Mouse (Mus musculus): ENCODE measurements around the gene Syce1. TPM values are rescaled to one million over a fixed set of nuclear protein-coding genes. Genes with fewer than 3 reads are reported as not detected.
"Not testable (repeated sequence)": the region's sequence is repeated elsewhere in the genome, so short reads cannot be mapped to it uniquely, and the experiment has no call there.

The Syce1 gene
- polyA plus RNA-seq, 1 experiment from 2014 or later: 0.62 TPM

DNA sequence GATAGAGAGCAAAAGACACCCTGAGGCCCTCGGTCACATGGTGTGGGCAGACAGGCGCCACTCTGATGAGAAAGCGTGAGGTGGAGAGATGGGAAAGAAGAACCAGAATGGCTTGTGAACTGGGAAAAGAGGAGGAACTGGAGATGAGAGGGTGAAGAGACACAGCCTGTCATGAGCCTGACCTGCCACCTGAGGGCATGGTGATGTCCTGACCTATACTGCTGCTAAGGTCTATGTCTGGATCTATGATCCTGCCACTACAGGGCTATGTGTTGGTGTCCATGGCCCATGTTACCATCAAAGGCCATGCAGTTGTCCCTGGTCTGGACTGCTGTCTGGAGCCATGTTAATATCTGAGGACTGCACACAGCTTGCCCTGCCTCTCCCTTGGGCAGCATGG is 10.0 kb upstream of the Syce1 start:
- Histone ChIP-seq H3K4me1 (replicated peaks; ENCODE audit: control insufficient read depth, insufficient read depth, low read length) (no peaks in the 10 kb centered on the region), H3K9ac (no peak overlapping the region), H3K36me3 (replicated peaks; ENCODE audit: control insufficient read depth, insufficient read depth) (no peaks in the 10 kb centered on the region), H3K4me3 (replicated peaks; ENCODE audit: low read length) (no peak overlapping the region), H3K4me2 (replicated peaks) (no peak overlapping the region), H3K27ac (no peak overlapping the region), H3K27me3 (ENCODE audit: control insufficient read depth, insufficient read depth, low read length) (no peaks in the 10 kb centered on the region), H3K9me3 (ENCODE audit: control insufficient read depth, low read length) (no peaks in the 10 kb centered on the region)
- no peak for ATAC-seq (ENCODE audit: low FRiP score)
- DNase-seq (ENCODE audit: low spot score): no peak
- 94% methylated on average over 3 of the region's 3 CpGs for WGBS

DNA sequence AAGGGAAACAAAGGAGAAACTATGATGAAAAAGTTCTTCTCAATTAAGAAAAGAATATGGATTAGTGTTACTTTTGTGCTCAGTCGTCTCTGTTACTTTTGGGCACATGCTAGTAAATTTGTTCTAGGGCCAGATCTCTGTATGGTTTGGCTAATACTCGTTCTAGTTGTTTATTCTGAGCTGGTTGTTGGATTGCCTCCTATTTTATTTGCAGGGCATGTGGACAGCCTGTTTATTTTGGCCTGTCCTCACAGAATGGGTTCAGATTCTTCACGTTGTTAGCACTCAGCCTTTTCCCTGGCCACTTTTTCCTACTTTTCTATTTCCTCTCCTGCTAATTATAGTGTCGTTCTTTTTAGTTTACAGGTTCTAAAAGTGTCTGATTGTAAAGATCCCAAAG is 5.9 kb upstream of the Syce1 start:
- ATAC-seq (ENCODE audit: low FRiP score): no peak
- H3K27ac ChIP-seq: no peak overlapping the region
- no peak for DNase-seq (ENCODE audit: low spot score)

DNA sequence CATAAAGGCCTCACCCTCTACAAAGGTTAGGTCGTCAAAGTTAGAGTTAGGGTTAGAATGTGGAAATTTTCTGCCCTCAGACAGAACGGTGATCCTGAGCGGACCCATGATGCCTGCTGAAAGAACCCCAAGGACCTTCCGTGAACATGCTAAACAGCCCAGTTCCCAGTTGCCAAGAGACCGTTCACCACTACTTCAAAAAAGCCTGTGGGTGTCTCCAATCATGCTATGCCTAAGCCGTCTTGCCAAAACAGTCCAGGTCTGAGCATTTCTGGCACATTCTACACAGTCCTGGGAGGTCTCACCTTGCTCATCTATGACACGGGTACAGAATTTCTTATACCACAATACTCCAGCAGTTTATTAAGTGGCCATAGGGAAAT is 392 bp upstream of the Syce1 start:
- no peak overlapping the region for H3K4me2 ChIP-seq (replicated peaks)
- ATAC-seq (ENCODE audit: low FRiP score) (no peak), DNase-seq (ENCODE audit: low spot score) (no peak)
- no peak overlapping the region for H3K9ac ChIP-seq
- H3K4me1 ChIP-seq (replicated peaks; ENCODE audit: control insufficient read depth, insufficient read depth, low read length): no peaks in the 10 kb centered on the region
- H3K27ac ChIP-seq: no peak overlapping the region
- 87% methylated on average over 7 of the region's 7 CpGs for WGBS
- H3K4me3 ChIP-seq (replicated peaks; ENCODE audit: low read length): no peak overlapping the region
- H3K27me3 ChIP-seq (ENCODE audit: control insufficient read depth, insufficient read depth, low read length): no peaks in the 10 kb centered on the region
- H3K36me3 ChIP-seq (replicated peaks; ENCODE audit: control insufficient read depth, insufficient read depth): no peaks in the 10 kb centered on the region
- H3K9me3 ChIP-seq (ENCODE audit: control insufficient read depth, low read length): no peaks in the 10 kb centered on the region

More for the DNA sequence above, 5.9 kb upstream of the Syce1 start:
- Histone ChIP-seq H3K4me3 (replicated peaks; ENCODE audit: low read length) (no peak overlapping the region), H3K9ac (no peak overlapping the region), H3K9me3 (ENCODE audit: control insufficient read depth, low read length) (no peaks in the 10 kb centered on the region), H3K36me3 (replicated peaks; ENCODE audit: control insufficient read depth, insufficient read depth) (no peaks in the 10 kb centered on the region), H3K4me2 (replicated peaks) (no peak overlapping the region), H3K4me1 (replicated peaks; ENCODE audit: control insufficient read depth, insufficient read depth, low read length) (no peaks in the 10 kb centered on the region), H3K27me3 (ENCODE audit: control insufficient read depth, insufficient read depth, low read length) (no peaks in the 10 kb centered on the region)
- 85% methylated on average over 4 of the region's 4 CpGs for WGBS

DNA sequence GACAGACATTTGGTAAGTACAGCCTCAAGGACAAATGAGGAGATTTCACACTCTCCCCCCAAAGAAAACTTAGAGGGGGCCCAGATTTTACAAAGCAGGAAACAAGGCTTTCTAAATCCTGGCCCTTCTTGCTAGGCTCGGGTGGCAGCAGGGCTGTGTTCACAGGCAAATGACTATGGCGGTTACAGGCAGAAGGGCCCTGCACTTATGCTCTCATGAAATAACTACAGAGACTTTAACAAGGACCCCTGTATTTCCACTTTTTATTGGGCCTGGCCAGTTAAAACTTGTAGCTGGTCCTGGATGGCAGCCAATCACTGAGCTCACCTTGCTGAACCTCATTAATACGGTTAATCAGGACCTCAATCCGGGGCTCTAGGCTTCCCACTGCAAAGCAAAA is 7.1 kb downstream of the Syce1 start:
- no peak overlapping the region for H3K4me2 ChIP-seq (replicated peaks)
- no peaks in the 10 kb centered on the region for H3K4me1 ChIP-seq (replicated peaks; ENCODE audit: control insufficient read depth, insufficient read depth, low read length)
- H3K9me3 ChIP-seq (ENCODE audit: control insufficient read depth, low read length): no peaks in the 10 kb centered on the region
- ATAC-seq (ENCODE audit: low FRiP score): no peak
- H3K27me3 ChIP-seq (ENCODE audit: control insufficient read depth, insufficient read depth, low read length): no peaks in the 10 kb centered on the region
- no peak overlapping the region for H3K9ac ChIP-seq
- 82% methylated on average over 4 of the region's 4 CpGs for WGBS
- no peak overlapping the region for H3K27ac ChIP-seq
- DNase-seq (ENCODE audit: low spot score): no peak
- no peaks in the 10 kb centered on the region for H3K36me3 ChIP-seq (replicated peaks; ENCODE audit: control insufficient read depth, insufficient read depth)
- no peak overlapping the region for H3K4me3 ChIP-seq (replicated peaks; ENCODE audit: low read length)

DNA sequence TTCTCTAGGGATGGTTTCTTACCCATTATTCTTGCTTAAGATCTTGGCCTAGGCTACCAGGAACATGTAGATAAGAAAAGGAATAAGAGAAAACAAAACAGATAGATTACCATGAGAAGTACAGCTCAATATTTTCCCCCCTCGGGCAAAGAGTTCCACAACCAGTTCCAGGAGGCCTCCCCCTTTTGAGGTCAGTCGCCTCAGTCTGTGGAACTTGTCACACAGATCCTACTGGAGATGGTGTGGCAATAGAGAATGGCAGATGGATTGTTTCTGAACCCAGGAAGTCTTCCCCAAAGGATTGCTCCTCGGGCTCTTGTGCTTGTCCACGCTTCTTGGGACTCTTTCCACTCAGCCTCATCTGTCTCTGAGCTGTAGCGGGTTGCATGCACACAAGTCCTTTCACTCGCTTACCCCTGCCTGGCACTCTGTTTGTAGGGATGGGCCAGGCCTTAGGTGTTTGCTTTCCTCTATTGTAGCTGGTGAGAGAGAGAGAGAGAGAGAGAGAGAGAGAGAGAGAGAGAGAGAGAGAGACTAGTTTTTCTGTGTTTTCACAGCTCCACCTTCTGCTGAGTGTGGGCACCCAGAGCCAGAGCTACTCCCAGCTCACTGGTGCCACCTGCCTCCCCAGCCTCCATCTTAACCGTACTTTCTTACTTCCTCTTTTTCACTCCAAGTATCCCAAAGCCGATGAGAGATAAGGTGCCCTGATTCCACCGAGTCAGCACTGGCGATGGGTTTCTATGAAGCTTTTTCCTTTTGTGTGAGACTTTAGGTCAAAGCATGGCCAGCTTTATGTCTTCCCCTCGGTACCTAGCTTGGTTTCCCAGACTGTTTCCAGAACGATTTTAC is 21.5 kb downstream of the Syce1 start:
- ATAC-seq (ENCODE audit: low FRiP score): no peak
- WGBS: 77% methylated on average over 12 of the region's 12 CpGs
- H3K4me3 ChIP-seq (replicated peaks; ENCODE audit: low read length): no peak overlapping the region
- no peak overlapping the region for H3K27ac ChIP-seq
- H3K9me3 ChIP-seq (ENCODE audit: control insufficient read depth, low read length): no peaks in the 10 kb centered on the region
- DNase-seq (ENCODE audit: low spot score): no peak
- no peaks in the 10 kb centered on the region for H3K4me1 ChIP-seq (replicated peaks; ENCODE audit: control insufficient read depth, insufficient read depth, low read length)
- H3K27me3 ChIP-seq (ENCODE audit: control insufficient read depth, insufficient read depth, low read length): no peaks in the 10 kb centered on the region
- no peaks in the 10 kb centered on the region for H3K36me3 ChIP-seq (replicated peaks; ENCODE audit: control insufficient read depth, insufficient read depth)
- H3K4me2 ChIP-seq (replicated peaks): no peak overlapping the region
- H3K9ac ChIP-seq: no peak overlapping the region

DNA sequence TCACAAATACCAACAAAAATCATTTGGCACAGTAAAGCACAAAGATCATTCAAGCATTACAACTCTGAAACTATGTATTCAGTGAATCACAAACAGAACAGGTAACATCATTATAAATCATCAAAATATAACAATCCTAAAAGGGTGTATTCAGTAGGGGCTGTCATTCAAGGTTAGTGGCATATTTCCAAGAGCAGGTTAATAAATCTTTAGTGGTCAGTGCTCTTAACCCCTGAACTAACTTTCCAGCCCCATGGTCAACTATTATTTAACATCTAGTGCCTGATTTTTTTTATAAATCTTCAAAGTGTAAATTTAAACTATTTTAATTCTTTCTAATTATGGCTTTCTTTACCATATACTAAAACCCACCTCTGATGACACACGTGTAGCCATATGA is 22.3 kb downstream of the Syce1 start:
- H3K27me3 ChIP-seq (ENCODE audit: control insufficient read depth, insufficient read depth, low read length); H3K4me2 ChIP-seq (replicated peaks); ATAC-seq (ENCODE audit: low FRiP score); DNase-seq (ENCODE audit: low spot score); H3K4me3 ChIP-seq (replicated peaks; ENCODE audit: low read length); H3K4me1 ChIP-seq (replicated peaks; ENCODE audit: control insufficient read depth, insufficient read depth, low read length); H3K36me3 ChIP-seq (replicated peaks; ENCODE audit: control insufficient read depth, insufficient read depth); H3K27ac ChIP-seq; H3K9me3 ChIP-seq (ENCODE audit: control insufficient read depth, low read length); H3K9ac ChIP-seq: not testable (repeated sequence)
- 74% methylated on average over 1 of the region's 1 CpGs for WGBS

DNA sequence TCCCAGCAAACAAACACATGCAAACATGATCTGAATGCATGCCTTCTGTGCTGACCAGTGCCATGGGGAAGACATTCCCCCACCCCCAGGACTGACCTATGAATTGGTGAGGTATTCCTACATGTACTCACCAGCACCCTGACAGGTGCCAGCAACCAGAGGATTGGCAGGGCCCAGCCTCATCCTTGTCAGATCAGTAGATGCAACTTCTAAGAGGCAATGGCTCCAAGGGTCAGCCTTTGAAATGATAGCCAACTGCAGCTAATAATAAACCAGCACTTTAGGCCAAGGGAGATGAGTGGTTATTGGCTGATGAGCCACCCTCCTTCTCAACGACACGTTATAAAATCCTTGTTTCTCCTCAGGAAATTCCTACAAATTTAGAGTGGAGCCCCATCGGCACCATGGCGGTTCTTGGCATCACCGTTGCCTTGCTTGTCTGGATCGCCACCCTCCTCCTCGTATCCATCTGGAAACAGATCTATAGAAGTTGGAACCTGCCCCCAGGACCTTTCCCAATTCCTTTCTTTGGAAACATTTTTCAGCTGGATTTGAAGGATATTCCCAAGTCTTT is 24.1 kb downstream of the Syce1 start, which contains the start of gene Cyp2e1:
Gene Cyp2e1 (plus strand): TSS at position 293 of the 574 bp plus-strand sequence.
- 93% methylated on average over 7 of the region's 7 CpGs for WGBS
- H3K4me1 ChIP-seq (replicated peaks; ENCODE audit: control insufficient read depth, insufficient read depth, low read length): no peaks in the 10 kb centered on the region
- no peak within 1 kb of the TSS for H3K4me3 ChIP-seq (replicated peaks; ENCODE audit: low read length)
- H3K9ac ChIP-seq: no peak within 1 kb of the TSS
- H3K27me3 ChIP-seq (ENCODE audit: control insufficient read depth, insufficient read depth, low read length): no peaks in the 10 kb centered on the region
- no peaks in the 10 kb centered on the region for H3K9me3 ChIP-seq (ENCODE audit: control insufficient read depth, low read length)
- H3K4me2 ChIP-seq (replicated peaks): no peak within 1 kb of the TSS
- no peak within 1 kb of the TSS for H3K27ac ChIP-seq
- ATAC-seq (ENCODE audit: low FRiP score): no peak
- no peak for DNase-seq (ENCODE audit: low spot score)
- H3K36me3 ChIP-seq (replicated peaks; ENCODE audit: control insufficient read depth, insufficient read depth): no peaks in the 10 kb centered on the region

DNA sequence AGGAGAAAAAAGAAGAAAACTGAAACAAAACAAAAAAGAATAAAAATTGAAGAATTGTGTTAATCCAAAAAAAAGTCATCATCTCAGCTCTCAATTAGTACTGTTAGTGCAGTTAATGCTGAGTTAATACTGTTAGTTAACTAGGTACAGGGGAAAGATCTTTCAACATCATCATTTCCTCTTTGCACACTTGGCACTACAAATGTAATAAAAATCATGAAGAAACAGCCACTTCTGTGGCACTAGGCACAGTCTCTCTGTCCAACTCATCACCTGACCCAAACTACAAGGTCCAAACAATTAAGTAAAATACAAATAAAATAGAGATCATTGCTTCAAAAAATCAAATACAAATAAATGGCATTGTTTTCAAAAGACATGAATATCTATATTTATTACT is 27.0 kb downstream of the Syce1 start:
- Histone ChIP-seq H3K4me1 (replicated peaks; ENCODE audit: control insufficient read depth, insufficient read depth, low read length) (no peaks in the 10 kb centered on the region), H3K9me3 (ENCODE audit: control insufficient read depth, low read length) (no peaks in the 10 kb centered on the region), H3K4me3 (replicated peaks; ENCODE audit: low read length) (no peak overlapping the region), H3K4me2 (replicated peaks) (no peak overlapping the region), H3K36me3 (replicated peaks; ENCODE audit: control insufficient read depth, insufficient read depth) (no peaks in the 10 kb centered on the region), H3K9ac (no peak overlapping the region), H3K27me3 (ENCODE audit: control insufficient read depth, insufficient read depth, low read length) (no peaks in the 10 kb centered on the region), H3K27ac (no peak overlapping the region)
- ATAC-seq (ENCODE audit: low FRiP score) (no peak), DNase-seq (ENCODE audit: low spot score) (no peak)

DNA sequence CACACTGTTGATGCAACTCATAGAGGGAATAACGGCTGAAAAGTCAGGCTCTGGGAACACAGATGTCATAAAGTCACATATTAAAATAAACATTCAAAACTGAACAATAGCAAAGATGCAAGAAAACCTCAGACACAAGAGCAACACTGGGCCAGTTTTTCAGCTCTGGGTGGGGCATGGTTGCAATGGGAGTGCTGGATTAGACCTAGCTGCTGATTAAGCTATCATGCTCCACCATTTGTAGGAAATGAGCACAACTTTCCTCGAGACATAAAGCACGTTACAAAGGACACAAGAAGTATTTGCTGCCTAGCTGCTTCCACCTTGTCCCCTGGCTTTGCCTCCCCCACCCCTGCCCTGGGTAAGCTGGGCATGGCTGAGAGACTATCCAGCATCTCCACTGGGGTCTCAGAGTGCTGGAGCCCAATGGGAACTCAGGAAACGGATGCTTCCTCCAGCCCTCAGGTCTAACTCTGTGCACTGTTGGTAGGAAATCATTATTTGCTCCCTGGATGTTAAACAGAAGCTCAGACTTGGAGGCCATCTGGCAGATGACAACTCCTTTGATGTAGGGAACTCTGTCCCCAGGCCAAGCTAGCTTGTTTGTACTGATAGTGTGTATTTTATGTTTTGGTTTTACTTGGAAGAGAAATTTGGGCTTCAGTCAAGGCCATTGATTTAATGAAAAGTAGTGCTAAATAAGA is 31.3 kb downstream of the Syce1 start:
- ATAC-seq (ENCODE audit: low FRiP score): no peak
- H3K36me3 ChIP-seq (replicated peaks; ENCODE audit: control insufficient read depth, insufficient read depth): no peaks in the 10 kb centered on the region
- no peak overlapping the region for H3K4me2 ChIP-seq (replicated peaks)
- no peak for DNase-seq (ENCODE audit: low spot score)
- H3K4me1 ChIP-seq (replicated peaks; ENCODE audit: control insufficient read depth, insufficient read depth, low read length): no peaks in the 10 kb centered on the region
- no peak overlapping the region for H3K27ac ChIP-seq
- 81% methylated on average over 4 of the region's 4 CpGs for WGBS
- peaks cover 11% of the 10 kb centered on the region; the same call in 1 of the 2 replicates for H3K9me3 ChIP-seq (ENCODE audit: control insufficient read depth, low read length)
- H3K4me3 ChIP-seq (replicated peaks; ENCODE audit: low read length): no peak overlapping the region
- no peak overlapping the region for H3K9ac ChIP-seq
- no peaks in the 10 kb centered on the region for H3K27me3 ChIP-seq (ENCODE audit: control insufficient read depth, insufficient read depth, low read length)

Data from hindbrain, embryonic 14.5 days (tissue).